Mouse (Mus musculus) liver, adult 2 months (tissue): ENCODE measurements around the gene Slc29a1.

Experiments used
- CTCF ChIP-seq: fragments of 200-500 bp; IDR thresholded peaks from 2 replicates; pipeline ENCODE4 v1.5.1; 2011; ENCODE audit warnings: low read depth, low read length, control low read depth
- POLR2A ChIP-seq: fragments of 200-500 bp; IDR thresholded peaks from 2 replicates; pipeline ENCODE4 v1.6.1; 2011; ENCODE audit warnings: low read length, control low read depth; ENCODE audit not compliant: insufficient read depth; ENCODE audit errors: extremely low read depth

- no peak for TF ChIP-seq CTCF
- TF ChIP-seq POLR2A, result no peak
Measured at GRCm38 (mm10) chr17:45545278-45545961, 54.0 kb downstream of the Slc29a1 start.
